Mouse (Mus musculus): ENCODE measurements around the gene Gm13769. TPM values are rescaled to one million over a fixed set of nuclear protein-coding genes. Genes with fewer than 3 reads are reported as not detected.
"Not testable (repeated sequence)": the region's sequence is repeated elsewhere in the genome, so short reads cannot be mapped to it uniquely, and the experiment has no call there.

Gene Gm13769
- total RNA-seq (2021) = not detected
- long read RNA-seq, experiment 1 = 0 reads
- long read RNA-seq, experiment 2 = 0 reads

DNA sequence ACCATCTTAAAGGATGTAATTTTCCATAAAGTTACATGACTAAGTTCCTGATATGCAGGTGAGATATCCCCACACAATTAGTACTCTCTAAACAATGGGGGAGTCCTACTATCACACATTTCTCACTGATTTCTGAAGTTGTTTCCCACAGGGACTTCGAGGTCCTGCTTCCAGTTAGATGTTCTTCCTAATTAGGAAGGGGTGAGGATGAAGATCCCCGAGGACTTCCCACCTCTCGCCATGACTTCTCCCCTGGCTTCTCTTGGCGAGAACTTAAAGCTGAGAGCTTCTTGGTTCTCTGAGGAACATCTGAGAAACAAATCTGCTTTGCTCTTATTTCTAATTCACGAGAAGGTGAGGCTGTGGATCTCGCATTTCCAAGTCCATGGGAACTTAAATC lies at the start of gene Gm13769:
Gene Gm13769 (plus strand): TSS at position 301 of the 400 bp plus-strand sequence.
- DNase-seq (ENCODE audit: low spot score in 2 of 2) = not testable (repeated sequence)

DNA sequence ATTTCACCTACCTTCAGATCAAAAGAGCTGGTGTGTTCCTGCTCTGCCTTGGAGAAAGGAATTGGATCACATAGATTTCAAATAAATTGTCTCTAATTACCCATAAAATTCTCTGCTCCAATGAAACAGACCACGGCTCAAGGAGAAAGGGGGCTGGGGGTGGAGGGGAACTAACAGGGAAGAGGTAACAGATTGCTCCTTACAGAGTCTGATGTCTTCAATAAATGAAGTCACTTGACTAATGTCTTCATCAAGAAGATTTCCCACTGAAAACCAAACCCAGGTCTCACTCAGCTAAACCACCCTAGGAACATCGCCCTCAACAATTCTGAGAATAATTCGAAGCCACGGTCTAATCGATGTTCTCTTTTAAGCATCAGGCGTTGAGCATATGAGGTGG lies 29.3 kb upstream of the Gm13769 start, which contains the start of gene Olfr1272:
Gene Olfr1272 (minus strand): TSS at position 101 of the 400 bp plus-strand sequence.
- DNase-seq (ENCODE audit: low spot score in 2 of 2) = no peak

DNA sequence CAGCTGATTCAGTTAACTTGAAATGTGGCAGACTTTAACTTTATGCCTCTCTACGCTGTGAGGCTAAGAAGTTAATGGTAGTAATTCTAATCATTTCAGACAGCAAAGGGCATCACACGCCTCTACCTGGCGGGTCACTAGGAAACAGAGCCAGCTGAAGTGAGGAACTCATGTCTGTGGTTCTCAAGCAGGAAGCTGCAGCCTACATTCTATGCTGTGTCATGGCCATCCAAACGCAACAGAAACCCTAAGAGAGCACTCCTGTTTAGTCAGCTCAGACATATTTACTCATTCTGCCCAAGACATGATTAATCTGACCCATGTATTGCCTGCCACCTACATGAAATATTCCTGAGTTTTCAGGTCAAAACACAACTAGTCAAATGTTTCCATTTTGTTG lies 24.7 kb downstream of the Gm13769 start:
- DNase-seq (ENCODE audit: low spot score in 2 of 2) = not testable (repeated sequence)

DNA sequence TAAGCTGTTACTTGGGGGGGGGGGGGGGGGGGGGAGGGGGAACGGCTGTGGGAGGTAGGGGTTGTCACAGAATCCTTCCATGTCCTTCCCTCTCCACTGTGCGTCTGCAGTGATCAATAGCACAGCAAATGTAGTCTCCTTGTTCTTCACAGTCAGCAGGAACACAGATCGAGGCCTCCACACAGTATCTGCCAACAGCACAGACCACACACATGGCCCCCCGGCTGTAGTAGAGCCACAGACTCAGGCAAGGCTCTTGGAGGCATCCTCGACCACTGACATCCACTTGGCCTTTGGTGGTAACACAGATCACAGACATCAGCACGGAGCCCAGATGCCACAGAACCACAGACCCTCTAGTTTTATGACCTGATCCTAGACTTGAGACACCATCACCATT lies 29.0 kb downstream of the Gm13769 start:
- DNase-seq (ENCODE audit: low spot score in 2 of 2) = not testable (repeated sequence)

DNA sequence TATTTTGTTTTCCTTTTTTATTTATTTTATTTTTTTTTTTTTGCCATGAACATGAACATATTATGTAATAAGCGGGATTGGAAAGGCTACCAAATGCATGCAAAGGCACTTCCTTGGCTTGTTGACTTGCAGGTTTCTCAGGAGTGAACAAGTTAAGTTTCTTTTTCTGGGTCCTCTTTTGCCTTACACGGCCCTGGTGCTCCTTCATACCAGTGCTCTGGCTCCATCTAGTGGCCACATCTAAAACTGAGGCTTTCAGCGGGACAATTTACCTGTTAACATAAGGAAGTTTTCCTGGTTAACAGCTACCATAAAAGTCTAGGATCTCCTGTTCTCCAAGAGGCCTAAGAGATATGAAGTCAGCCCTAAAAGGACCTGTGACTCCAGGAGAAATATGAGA lies 29.5 kb downstream of the Gm13769 start:
- not testable (repeated sequence) for DNase-seq (ENCODE audit: low spot score in 2 of 2)

DNA sequence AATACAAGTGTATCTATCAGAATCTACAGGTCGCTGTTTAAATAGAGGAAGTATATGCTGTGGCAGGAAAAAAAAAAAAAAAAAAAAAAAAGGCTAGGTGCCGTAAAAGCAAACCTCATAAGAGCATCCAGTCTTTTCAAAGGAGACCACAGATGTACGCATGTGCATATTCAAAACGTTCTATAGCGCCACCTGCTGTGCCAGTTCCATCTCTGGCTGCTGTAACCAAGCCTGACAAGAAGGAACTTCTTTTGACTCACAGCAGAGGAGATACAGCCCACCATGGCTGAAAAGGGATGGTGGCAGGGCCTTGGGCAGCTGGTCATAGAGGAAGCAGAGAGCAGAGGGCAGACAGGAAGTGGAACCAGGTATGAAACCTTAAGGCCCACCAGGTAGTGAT lies 37.2 kb downstream of the Gm13769 start:
- not testable (repeated sequence) for DNase-seq (ENCODE audit: low spot score in 2 of 2)

DNA sequence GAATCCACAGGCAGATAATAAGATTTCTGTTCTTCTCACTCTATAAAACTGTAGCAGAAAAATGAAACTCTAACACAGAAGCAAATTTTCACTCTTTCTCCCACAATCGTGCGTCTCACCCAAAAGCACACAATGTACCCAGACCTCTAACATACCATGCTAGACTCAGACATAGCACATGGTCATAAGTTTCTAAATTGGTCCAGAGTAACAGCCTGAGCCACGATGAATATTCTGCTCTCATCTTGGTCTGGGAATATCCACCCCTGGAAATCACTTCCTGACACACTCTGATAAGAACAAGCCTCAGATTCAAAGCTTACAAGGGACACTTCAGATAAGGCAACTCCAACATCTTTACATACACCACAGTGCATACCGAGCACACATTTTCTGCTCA lies 38.2 kb downstream of the Gm13769 start:
- DNase-seq (ENCODE audit: low spot score in 2 of 2) = not testable (repeated sequence)

Other genes starting within 250 kb of the Gm13769 start
- not detected for gene Olfr1269, start 200.8 kb upstream of the Gm13769 start, total RNA-seq (2021)
- not detected for gene Olfr32, start 179.9 kb upstream of the Gm13769 start, total RNA-seq (2021)
- not detected for gene Olfr1270, start 169.1 kb upstream of the Gm13769 start, total RNA-seq (2021)
- not detected for gene Olfr1506, start 97.7 kb upstream of the Gm13769 start, total RNA-seq (2021)
- not detected for gene Olfr142, start 64.6 kb upstream of the Gm13769 start, total RNA-seq (2021)
- gene Olfr1271, start 51.2 kb upstream of the Gm13769 start, total RNA-seq (2021) = not detected
- gene Olfr1272, start 29.4 kb upstream of the Gm13769 start, total RNA-seq (2021) = not detected
- gene Olfr1274-ps, start 76.5 kb downstream of the Gm13769 start, total RNA-seq (2021) = not detected